Mouse (Mus musculus) liver, embryonic 14.5 days (tissue): ENCODE measurements around the gene Gtf2ird2. TPM values are rescaled to one million over a fixed set of nuclear protein-coding genes. Genes with fewer than 3 reads are reported as not detected.

Experiments used
- ATAC-seq: fragments of 200-750 bp; cut with Nextera tagmentation; 2 replicates; pipeline ENCODE4 v1.8.0; 2017; ENCODE audit warnings: moderate number of reproducible peaks, mild to moderate bottlenecking, moderate library complexity; ENCODE audit not compliant: insufficient read depth
- DNase-seq, 3 experiments: peaks; one replicate each; pipeline ENCODE4 v3.0.0-alpha.2; 2012 to 2013; ENCODE audit warnings: low read depth in 3 of 3, low spot score in 3 of 3
- H3K27ac ChIP-seq: fragments of 300-500 bp; sonication (generic); 2 replicates; pipeline ENCODE4 v1.5.1; 2014; ENCODE audit warnings: moderate library complexity, mild to moderate bottlenecking, control low read depth, inconsistent platforms
- H3K27me3 ChIP-seq: fragments of 300-500 bp; sonication (generic); 2 replicates; pipeline ENCODE4 v1.6.1; 2014; ENCODE audit warnings: mild to moderate bottlenecking, low read length, moderate library complexity; ENCODE audit not compliant: control insufficient read depth, insufficient read depth
- H3K36me3 ChIP-seq: fragments of 300-500 bp; sonication (generic); replicated peaks from 2 replicates; pipeline ENCODE4 v1.6.1; 2014; ENCODE audit warnings: low read depth; ENCODE audit not compliant: control insufficient read depth, insufficient read depth
- H3K4me1 ChIP-seq, 2 experiments: fragments of 200-500 bp in 1 of 2; fragments of 300-500 bp in 1 of 2; sonication (generic) in 1 of 2; replicated peaks; 2 replicates each; pipeline ENCODE4 v1.6.1; 2012 to 2014; ENCODE audit warnings: antibody characterized with exemption in 1 of 2, inconsistent platforms in 1 of 2, low read length in 1 of 2; ENCODE audit not compliant: control insufficient read depth in 2 of 2, insufficient read depth in 2 of 2
- H3K4me2 ChIP-seq: fragments of 300-500 bp; sonication (generic); 2 replicates; pipeline ENCODE4 v1.6.1; 2014; ENCODE audit warnings: low read depth, mild to moderate bottlenecking, control low read depth, moderate library complexity
- H3K4me3 ChIP-seq, 2 experiments: fragments of 200-500 bp in 1 of 2; fragments of 300-500 bp in 1 of 2; sonication (generic) in 1 of 2; 2 replicates each; pipeline ENCODE4 v1.5.1; 2012 to 2014; ENCODE audit warnings: low read depth in 2 of 2, low read length in 2 of 2, mild to moderate bottlenecking in 2 of 2, control low read depth in 1 of 2, inconsistent platforms in 1 of 2, moderate library complexity in 1 of 2; ENCODE audit not compliant: insufficient read depth in 1 of 2
- H3K9ac ChIP-seq: fragments of 300-500 bp; sonication (generic); replicated peaks from 2 replicates; pipeline ENCODE4 v1.6.1; 2014; ENCODE audit warnings: mild to moderate bottlenecking, control low read depth, moderate library complexity
- H3K9me3 ChIP-seq: fragments of 300-500 bp; sonication (generic); 2 replicates; pipeline ENCODE4 v1.6.1; 2016; ENCODE audit warnings: low read length, mixed read lengths; ENCODE audit not compliant: control insufficient read depth
- CTCF ChIP-seq: IDR thresholded peaks from 2 replicates; pipeline ENCODE4 v1.5.1; 2016; ENCODE audit warnings: antibody characterized with exemption, low read depth, control low read depth
- EP300 ChIP-seq: IDR thresholded peaks from 2 replicates; pipeline ENCODE4 v1.6.1; 2016; ENCODE audit warnings: antibody characterized with exemption, low read depth
- WGBS: fragments of 180-500 bp; shearing (Covaris S2); extraction: QIAGEN DNeasy Blood & Tissue Kit; methylation state at CpG from one replicate; pipeline ENCODE4 v1.1.7; 2014; ENCODE audit not compliant: insufficient replicate concordance; 5-methylcytosine and 5-hydroxymethylcytosine counted together
- polyA plus RNA-seq, 2 experiments: library from polyadenylated mRNA; depleted of rRNA in 1 of 2; stranded (reverse) in 1 of 2; unstranded in 1 of 2; fragments of >200 nt; fragmentation: Nextera tagmentation in 1 of 2; extraction: Ambion mirVana in 1 of 2; gene quantifications; 2 replicates each; pipeline versions ENCODE4 v1.2.1 to v1.2.3; 2012 to 2014

Gtf2ird2 gene
- polyA plus RNA-seq, 2 experiments, result 1.2 to 2.0 TPM

DNA sequence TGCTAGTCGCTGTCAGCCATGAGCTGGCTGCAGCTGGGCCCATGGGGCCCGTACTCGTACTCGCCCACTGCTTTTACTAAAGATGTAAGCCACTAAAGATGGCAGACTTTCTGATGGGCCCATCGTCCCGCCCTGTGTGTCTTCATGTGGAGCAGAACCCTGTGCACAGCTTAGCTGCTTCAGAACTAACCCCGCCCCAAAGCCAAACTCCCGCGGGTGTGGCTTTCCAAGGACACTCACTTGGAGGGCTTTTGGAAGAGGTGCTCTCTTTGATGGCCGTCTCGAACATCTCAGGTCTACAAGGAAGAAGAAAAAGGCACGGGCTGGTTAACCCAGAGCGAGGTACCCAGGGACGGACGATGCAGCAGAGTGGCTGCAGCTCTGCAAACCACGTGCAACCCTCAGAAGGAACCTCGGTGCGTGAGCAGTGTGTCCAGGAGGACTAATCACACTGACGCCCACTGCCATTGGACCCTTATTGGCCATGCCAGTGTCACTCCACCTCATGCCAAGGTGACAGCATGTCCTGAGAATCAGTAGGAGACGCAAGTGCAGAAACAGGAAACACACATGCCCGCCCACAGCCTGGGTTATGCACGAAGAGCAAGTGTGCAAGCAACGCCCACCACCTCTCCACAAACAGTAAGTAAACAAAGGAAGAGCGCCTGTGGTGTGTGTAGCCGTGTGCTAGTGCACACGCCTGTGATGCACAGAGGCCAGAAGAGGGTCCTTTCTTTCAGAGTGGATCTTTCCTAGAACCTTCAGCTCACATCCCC, 60.0 kb downstream of the Gtf2ird2 start:
- no peak overlapping the region for H3K4me3 ChIP-seq
- no peak for TF ChIP-seq CTCF
- no peak for TF ChIP-seq EP300
- no peak overlapping the region for H3K27ac ChIP-seq
- DNase-seq (no peak), ATAC-seq (no peak)
- H3K36me3 ChIP-seq, result peaks cover 79% of the 10 kb centered on the region
- H3K27me3 ChIP-seq, result no peaks in the 10 kb centered on the region
- 86% methylated on average over 26 of the region's 26 CpGs for WGBS
- H3K9me3 ChIP-seq, result no peaks in the 10 kb centered on the region
- no peaks in the 10 kb centered on the region for H3K4me1 ChIP-seq
- no peak overlapping the region for H3K9ac ChIP-seq
- H3K4me2 ChIP-seq, result no peak overlapping the region

- Histone ChIP-seq H3K4me3 (no peak overlapping the region), H3K4me2 (no peak overlapping the region), H3K27ac (no peak overlapping the region), H3K4me1 (no peaks in the 10 kb centered on the region), H3K27me3 (no peaks in the 10 kb centered on the region), H3K9me3 (no peaks in the 10 kb centered on the region), H3K9ac (no peak overlapping the region), H3K36me3 (peaks cover 79% of the 10 kb centered on the region)
- no peak for ATAC-seq
- DNase-seq, result no peak
- WGBS, result 79% methylated on average over 5 of the region's 5 CpGs
- no peak for TF ChIP-seq EP300
- no peak for TF ChIP-seq CTCF
These were observed 61.1 kb downstream of the Gtf2ird2 start for GRCm38 (mm10) chr5:134244890-134245289.

DNA sequence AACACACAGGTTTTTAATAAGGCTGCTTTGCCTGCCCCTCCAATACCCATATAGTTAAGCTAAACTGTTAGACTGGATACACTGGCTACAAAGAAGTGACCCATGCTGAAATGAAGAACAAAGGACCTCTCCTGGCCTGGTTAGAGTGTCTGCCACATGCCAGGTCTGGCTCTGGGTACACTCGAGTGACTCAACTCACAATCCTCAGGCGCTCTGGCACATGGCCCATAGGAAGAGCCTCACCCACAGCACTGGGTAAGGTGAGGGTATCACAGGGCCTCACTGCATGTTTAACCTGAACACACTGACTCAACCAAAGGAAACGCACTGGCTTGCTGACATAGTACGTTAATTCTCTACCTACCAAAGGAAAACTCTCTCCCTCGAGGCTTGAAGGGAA, 62.3 kb downstream of the Gtf2ird2 start:
- no peak overlapping the region for H3K9ac ChIP-seq
- no peak overlapping the region for H3K27ac ChIP-seq
- ATAC-seq (no peak), DNase-seq (no peak)
- H3K36me3 ChIP-seq, result peaks cover 74% of the 10 kb centered on the region
- no peaks in the 10 kb centered on the region for H3K4me1 ChIP-seq
- no peak overlapping the region for H3K4me3 ChIP-seq
- 86% methylated on average over 5 of the region's 5 CpGs for WGBS
- no peaks in the 10 kb centered on the region for H3K9me3 ChIP-seq
- TF ChIP-seq CTCF (no peak), EP300 (no peak)
- no peaks in the 10 kb centered on the region for H3K27me3 ChIP-seq
- no peak overlapping the region for H3K4me2 ChIP-seq

DNA sequence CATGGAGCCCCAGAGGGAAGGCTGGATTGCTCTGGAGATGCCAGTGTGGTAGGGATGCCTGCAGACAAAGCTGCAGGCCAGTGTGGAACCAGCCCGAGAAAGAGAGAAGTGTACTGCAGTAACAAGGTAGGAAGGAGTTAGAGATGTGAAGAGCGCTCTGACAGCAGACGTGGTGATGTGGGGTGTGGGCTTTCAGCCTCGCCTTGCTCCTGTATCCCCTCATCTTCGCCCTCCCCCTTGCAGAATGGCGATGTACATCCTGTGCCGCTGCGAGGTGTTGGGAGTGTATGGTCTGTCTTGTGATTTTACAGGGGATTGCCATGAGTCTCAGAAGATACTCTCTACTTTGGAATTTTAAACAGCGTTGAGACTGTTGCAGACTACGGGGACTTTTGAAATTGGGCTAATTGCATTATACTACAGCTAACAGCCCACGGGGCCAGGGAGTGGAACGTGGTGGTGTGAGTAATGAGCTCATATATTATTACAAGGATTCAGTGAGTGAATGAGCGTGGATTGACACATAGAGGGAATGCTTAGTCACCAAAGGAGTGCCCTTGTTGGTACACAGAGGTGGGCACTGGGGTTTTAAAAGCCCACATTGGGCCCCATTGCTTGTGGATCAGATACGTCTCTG, 64.9 kb downstream of the Gtf2ird2 start:
- DNase-seq (no peak), ATAC-seq (no peak)
- H3K27me3 ChIP-seq, result no peaks in the 10 kb centered on the region
- H3K4me1 ChIP-seq, result no peaks in the 10 kb centered on the region
- no peak overlapping the region for H3K9ac ChIP-seq
- H3K4me3 ChIP-seq, result no peak overlapping the region
- no peak overlapping the region for H3K4me2 ChIP-seq
- H3K36me3 ChIP-seq, result peaks cover 66% of the 10 kb centered on the region
- WGBS, result 85% methylated on average over 14 of the region's 14 CpGs
- TF ChIP-seq CTCF (no peak), EP300 (no peak)
- H3K27ac ChIP-seq, result no peak overlapping the region
- H3K9me3 ChIP-seq, result no peaks in the 10 kb centered on the region

DNA sequence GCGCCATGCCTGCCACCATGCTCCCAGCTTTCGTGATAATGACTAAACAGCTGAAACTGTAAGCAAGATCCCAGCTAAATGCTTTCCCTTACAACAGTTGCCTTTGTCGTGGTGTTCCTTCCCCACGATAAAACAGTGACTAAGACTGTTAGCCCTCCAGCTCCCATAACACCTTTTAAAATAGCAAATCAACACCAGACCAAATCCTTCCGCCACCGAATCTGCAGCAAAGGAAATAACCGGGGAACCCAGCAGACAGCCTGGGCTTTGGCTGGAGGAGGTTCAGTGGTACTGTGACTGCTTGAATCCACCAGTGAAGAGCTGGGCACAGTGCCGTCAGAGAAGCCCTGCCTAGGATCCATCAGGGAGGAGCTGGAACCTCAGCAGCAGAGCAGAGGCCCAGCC, 65.4 kb downstream of the Gtf2ird2 start:
- H3K4me2 ChIP-seq, result no peak overlapping the region
- no peaks in the 10 kb centered on the region for H3K27me3 ChIP-seq
- no peak for TF ChIP-seq EP300
- no peak for TF ChIP-seq CTCF
- 83% methylated on average over 8 of the region's 8 CpGs for WGBS
- H3K27ac ChIP-seq, result no peak overlapping the region
- peaks cover 66% of the 10 kb centered on the region for H3K36me3 ChIP-seq
- ATAC-seq, result no peak
- H3K4me3 ChIP-seq, result no peak overlapping the region
- no peaks in the 10 kb centered on the region for H3K9me3 ChIP-seq
- H3K9ac ChIP-seq, result no peak overlapping the region
- DNase-seq, result no peak
- no peaks in the 10 kb centered on the region for H3K4me1 ChIP-seq
